8 mouse cellular contexts compared by ENCODE assay signal in genomic region chr2:179443226-179443815, GRCm38 (mm10). TPM values are rescaled to one million over a fixed set of nuclear protein-coding genes. Genes with fewer than 3 reads are reported as not detected.
DNase-seq lines count a peak whose midpoint lies in the region; ATAC-seq and TF ChIP-seq lines count a peak whose summit lies in the region.

No protein-coding gene starts in this region.

- peak; percentile 42 for TF ChIP-seq CTCF in hindbrain, postnatal 0 days (IDR thresholded peaks at IDR 0.05; ENCODE audit: low read depth)

- H3K9ac ChIP-seq in hindbrain, postnatal 0 days (replicated peaks; ENCODE audit: low read length) = peak overlapping the region; percentile 62
- H3K9ac ChIP-seq in stomach, embryonic 15.5 days = peak overlapping the region; percentile 39

- peak overlapping the region; percentile 81 for H3K4me2 ChIP-seq in hindbrain, postnatal 0 days (ENCODE audit: low read depth, low read length)
- peak overlapping the region; percentile 100 for H3K4me2 ChIP-seq in stomach, embryonic 15.5 days

- H3K4me1 ChIP-seq in brown adipose tissue, adult 24 weeks (ENCODE audit: control insufficient read depth, insufficient read depth, insufficient read length, low read length) = no peaks in the 10 kb centered on the region
- peaks cover 14% of the 10 kb centered on the region for H3K4me1 ChIP-seq in hindbrain, postnatal 0 days (ENCODE audit: insufficient read depth, low read length)
- H3K4me1 ChIP-seq in midbrain, embryonic 10.5 days = peaks cover 33% of the 10 kb centered on the region
- peaks cover 15% of the 10 kb centered on the region for H3K4me1 ChIP-seq in stomach, embryonic 15.5 days

- ATAC-seq in hindbrain, postnatal 0 days = 0 out of 2 replicates have a peak, but pooled peaks have one; percentile 10
- ATAC-seq in stomach, embryonic 15.5 days (ENCODE audit: insufficient read depth, low FRiP score, low read depth) = peak; percentile 28; the same call in 1 of the 2 replicates

- H3K9me3 ChIP-seq in hindbrain, postnatal 0 days (ENCODE audit: low read length) = no peaks in the 10 kb centered on the region
- H3K9me3 ChIP-seq in midbrain, embryonic 10.5 days (replicated peaks) = peaks cover under 1% of the 10 kb centered on the region; the same call in 1 of the 2 replicates
- H3K9me3 ChIP-seq in stomach, embryonic 15.5 days = no peaks in the 10 kb centered on the region

- no peak overlapping the region for H3K27ac ChIP-seq in brown adipose tissue, adult 24 weeks (replicated peaks; ENCODE audit: low read depth, low read length)
- peak overlapping the region; percentile 83 for H3K27ac ChIP-seq in hindbrain, postnatal 0 days
- peak overlapping the region; percentile 89 for H3K27ac ChIP-seq in midbrain, embryonic 10.5 days (replicated peaks)
- no peak overlapping the region for H3K27ac ChIP-seq in stomach, embryonic 15.5 days

- intact Hi-C loops in left cerebral cortex, postnatal 25 days (cut with DNase I) = loop anchor here (5.0 kb wide), 2 partner anchors 279 to 429 kb away; no protein-coding TSS in a partner anchor

- peak; percentile 61 for DNase-seq in Muller cell, postnatal 12 days (ENCODE audit: inconsistent ontology term)
- peak; percentile 39 to 42 for DNase-seq in frontal cortex, postnatal 25 days (ENCODE audit: low spot score in 2 of 2)
- DNase-seq in hindbrain, postnatal 0 days (ENCODE audit: low spot score) = peak; percentile 56
- DNase-seq in left cerebral cortex, postnatal 25 days (ENCODE audit: low spot score in 2 of 2) = peak; percentile 74 to 75
- peak; percentile 79 for DNase-seq in midbrain, embryonic 10.5 days (ENCODE audit: low spot score)
- DNase-seq in spleen, postnatal 36 days (ENCODE audit: low spot score in 2 of 2) = no peak

- under 1% methylated on average over 51 of the region's 51 CpGs for WGBS in hindbrain, postnatal 0 days
- WGBS in midbrain, embryonic 10.5 days = 0% methylated on average over 51 of the region's 51 CpGs
- under 1% methylated on average over 51 of the region's 51 CpGs for WGBS in stomach, embryonic 15.5 days

- 0 out of 2 replicates have a peak, but pooled peaks cover 3% of the 10 kb centered on the region for H3K36me3 ChIP-seq in hindbrain, postnatal 0 days (ENCODE audit: insufficient read depth, low read length)
- peaks cover 11% of the 10 kb centered on the region for H3K36me3 ChIP-seq in midbrain, embryonic 10.5 days
- H3K36me3 ChIP-seq in stomach, embryonic 15.5 days = no peaks in the 10 kb centered on the region

- peak overlapping the region; percentile 63 for H3K4me3 ChIP-seq in brown adipose tissue, adult 24 weeks (ENCODE audit: insufficient read depth, low read depth, low read length)
- H3K4me3 ChIP-seq in hindbrain, postnatal 0 days (ENCODE audit: low read length) = peak overlapping the region; percentile 61
- peak overlapping the region; percentile 86 for H3K4me3 ChIP-seq in midbrain, embryonic 10.5 days
- peak overlapping the region; percentile 67 for H3K4me3 ChIP-seq in stomach, embryonic 15.5 days (replicated peaks)

- no peaks in the 10 kb centered on the region for H3K27me3 ChIP-seq in hindbrain, postnatal 0 days (ENCODE audit: insufficient read depth, low read length)
- peaks cover 63% of the 10 kb centered on the region for H3K27me3 ChIP-seq in midbrain, embryonic 10.5 days (ENCODE audit: low read depth, poor library complexity, severe bottlenecking)
- H3K27me3 ChIP-seq in stomach, embryonic 15.5 days (replicated peaks) = peaks cover 24% of the 10 kb centered on the region

RNA-seq across cellular contexts. Expression of gene Cdh4, which starts 1.1 kb away (rescaled TPM):
- 0.50 TPM in 1 of 2 replicates, not detected in the other for polyA plus RNA-seq in brown adipose tissue, adult 24 weeks (2012; ENCODE audit: insufficient read depth, insufficient read length, missing spikeins)
- 66.8 and 74.6 TPM in 2 replicates for total RNA-seq in hindbrain, postnatal 0 days (2014; rRNA removed)
- polyA plus RNA-seq in hindbrain, postnatal 0 days (2015; fragmentation: Nextera tagmentation; extraction: Ambion mirVana) = 33.9 and 42.1 TPM in 2 replicates
- total RNA-seq in left cerebral cortex, postnatal 25 days (2021) = 10 to 100 TPM; 24.1 to 30.8 TPM
- polyA plus RNA-seq in midbrain, embryonic 10.5 days (2016; fragmentation: Nextera tagmentation; extraction: Ambion mirVana) = 8.3 and 9.8 TPM in 2 replicates
- polyA plus RNA-seq in stomach, embryonic 15.5 days (2015; fragmentation: Nextera tagmentation; extraction: Ambion mirVana) = 3.6 and 3.7 TPM in 2 replicates

Comparison
In these comparisons a context has a peak if more than half of its experiments do, and no peak if none do; other contexts are left out.
1. DNase-seq: peak in Muller cell, postnatal 12 days (single experiment), frontal cortex, postnatal 25 days (2 of 2), hindbrain, postnatal 0 days (single experiment), left cerebral cortex, postnatal 25 days (2 of 2) and midbrain, embryonic 10.5 days (single experiment); none in spleen, postnatal 36 days (0 of 2).
2. H3K27ac ChIP-seq: peak in hindbrain, postnatal 0 days (single experiment) and midbrain, embryonic 10.5 days (single experiment); none in brown adipose tissue, adult 24 weeks (single experiment) and stomach, embryonic 15.5 days (single experiment).
3. Peak in every context shown above with its lines, with median percentiles within 50 percentile points of each other: H3K4me3 ChIP-seq.